Mouse (Mus musculus) fat pad, adult 2 months (tissue): ENCODE results near the gene Prdm1.

Source experiments
- DNase-seq: peaks from one replicate; pipeline ENCODE4 v3.0.0-alpha.2; 2011; ENCODE audit warnings: low read depth, low spot score; ENCODE audit errors: extremely low read depth

Gene Prdm1

DNA sequence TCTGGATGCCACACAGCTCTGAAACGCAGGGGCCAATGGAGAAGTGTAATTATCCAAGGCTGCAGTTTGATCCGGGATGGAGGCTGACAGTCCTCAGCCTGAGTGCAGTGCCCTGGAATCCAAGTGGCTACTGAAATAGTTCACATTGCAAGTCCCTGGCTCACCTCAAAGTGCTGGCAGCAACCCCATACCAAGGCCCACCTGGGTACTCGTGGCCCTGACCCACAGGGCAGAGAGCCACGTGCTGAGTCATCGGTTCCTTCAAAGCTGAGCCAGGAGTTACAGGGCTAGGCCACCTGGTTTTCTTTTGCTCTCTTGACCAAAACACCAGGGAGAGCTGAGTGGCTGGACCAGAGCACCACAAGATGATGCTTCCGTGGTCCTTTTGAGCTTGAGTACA, 103.3 kb downstream of the Prdm1 start:
- DNase-seq, result no peak

GRCm38 (mm10) chr10:44421896-44422295, 106.4 kb downstream of the Prdm1 start:
- DNase-seq, result no peak

GRCm38 (mm10) chr10:44420211-44420610, 108.1 kb downstream of the Prdm1 start:
- DNase-seq, result no peak

DNA sequence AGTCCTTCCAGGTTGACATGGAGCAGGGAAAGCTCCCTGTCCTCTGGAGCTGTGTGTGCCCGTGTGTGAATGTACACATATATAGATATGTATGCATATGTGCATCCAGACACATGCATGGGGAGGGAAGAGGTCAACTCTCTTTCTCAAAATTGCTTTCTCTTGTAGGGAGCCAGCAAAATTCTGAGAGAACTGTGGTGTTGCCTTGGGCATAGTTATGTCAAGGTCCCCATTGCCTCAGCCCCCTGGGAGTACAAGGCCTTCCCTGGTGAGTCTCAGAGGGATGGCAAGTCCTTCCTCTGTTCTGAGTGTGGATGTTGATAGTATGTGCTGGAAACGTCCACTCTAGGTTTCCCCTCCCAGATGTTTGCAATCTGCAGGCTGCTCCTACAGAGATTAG, 109.4 kb downstream of the Prdm1 start:
- no peak for DNase-seq

DNA sequence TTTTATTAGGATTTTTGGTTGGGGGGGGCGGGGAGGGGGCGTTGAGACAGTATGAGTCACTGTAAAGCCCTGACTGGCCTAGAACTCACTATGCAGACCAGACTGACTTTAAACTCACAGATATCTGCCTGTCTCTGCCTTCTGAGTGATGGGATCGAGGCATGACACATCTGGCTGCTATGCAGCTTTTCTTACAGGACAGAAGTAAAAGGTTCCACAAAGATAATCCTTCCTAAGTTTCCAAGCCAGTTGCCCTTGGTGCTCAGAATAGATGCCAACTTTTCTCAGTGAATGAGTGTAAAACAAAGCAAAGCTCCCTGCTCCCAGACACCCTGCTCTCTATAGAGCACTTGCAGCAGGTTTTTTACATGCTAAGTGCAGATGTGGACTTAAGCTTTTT, 112.7 kb downstream of the Prdm1 start:
- DNase-seq, result no peak

DNA sequence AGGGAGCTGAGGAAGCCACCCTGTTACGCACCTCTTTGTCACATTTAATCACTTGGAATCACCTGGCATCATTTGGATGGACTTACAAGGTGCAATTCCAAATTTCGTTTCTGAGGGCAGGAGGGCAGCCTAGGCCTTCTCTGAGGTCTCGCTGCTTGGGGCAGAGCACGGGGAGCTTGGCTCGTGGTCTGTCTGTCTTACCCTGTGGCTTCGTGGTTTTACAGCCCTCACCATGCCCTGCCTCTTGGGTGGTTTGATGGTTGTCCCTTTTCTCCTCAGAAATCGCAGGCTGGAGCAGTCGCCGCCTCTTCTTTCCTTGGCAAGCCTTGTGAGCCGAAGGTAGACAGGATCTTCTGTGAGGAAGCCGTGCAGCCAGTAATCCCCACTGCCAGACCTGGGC, 118.3 kb downstream of the Prdm1 start:
- no peak for DNase-seq

- no peak for DNase-seq
Observed at GRCm38 (mm10) chr10:44409054-44409453, 119.2 kb downstream of the Prdm1 start.

- DNase-seq, result no peak
Observed at GRCm38 (mm10) chr10:44403415-44403814, 124.9 kb downstream of the Prdm1 start.

GRCm38 (mm10) chr10:44401600-44401999, 126.7 kb downstream of the Prdm1 start:
- no peak for DNase-seq

- DNase-seq, result no peak
Observed at GRCm38 (mm10) chr10:44400602-44401001, 127.7 kb downstream of the Prdm1 start.

DNA sequence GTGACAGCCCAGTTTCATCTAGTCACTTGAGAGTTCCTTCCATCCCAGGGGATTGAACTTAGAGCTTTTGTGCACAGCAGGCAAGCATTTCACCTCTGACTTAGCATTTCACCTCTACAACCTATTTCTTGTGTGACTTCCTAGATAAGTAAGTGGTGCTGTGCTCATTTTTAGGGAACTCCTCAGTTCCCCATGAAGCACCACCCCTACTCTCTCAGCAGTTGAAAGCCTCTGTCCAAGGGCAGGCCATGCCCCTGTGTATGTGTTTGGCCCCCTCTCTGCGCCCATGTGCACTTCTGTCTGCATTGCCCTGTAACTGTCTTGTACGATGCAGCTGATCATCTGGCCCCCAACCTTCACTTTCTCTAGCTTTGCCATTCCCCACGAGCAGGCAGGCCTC, 128.2 kb downstream of the Prdm1 start:
- DNase-seq, result no peak

DNA sequence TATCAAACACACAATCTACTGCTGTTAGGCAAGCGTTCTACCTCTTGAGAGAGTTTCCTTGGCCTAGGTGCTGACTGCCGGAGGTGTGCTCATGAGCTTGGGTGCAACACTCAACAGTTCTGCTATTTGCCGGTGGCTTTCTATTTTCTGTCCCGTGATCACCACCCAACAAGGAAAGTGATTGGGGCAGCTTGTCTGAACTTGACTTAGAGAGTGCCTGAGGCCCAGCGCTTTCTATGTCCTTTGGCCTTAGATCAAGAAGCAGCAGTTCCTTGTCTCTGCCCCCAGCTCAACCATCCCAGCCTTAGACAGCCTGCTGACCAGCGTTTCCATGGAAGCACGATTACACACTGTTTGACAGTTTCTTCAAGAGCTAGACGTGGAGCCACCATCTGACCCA, 135.4 kb downstream of the Prdm1 start:
- no peak for DNase-seq

DNA sequence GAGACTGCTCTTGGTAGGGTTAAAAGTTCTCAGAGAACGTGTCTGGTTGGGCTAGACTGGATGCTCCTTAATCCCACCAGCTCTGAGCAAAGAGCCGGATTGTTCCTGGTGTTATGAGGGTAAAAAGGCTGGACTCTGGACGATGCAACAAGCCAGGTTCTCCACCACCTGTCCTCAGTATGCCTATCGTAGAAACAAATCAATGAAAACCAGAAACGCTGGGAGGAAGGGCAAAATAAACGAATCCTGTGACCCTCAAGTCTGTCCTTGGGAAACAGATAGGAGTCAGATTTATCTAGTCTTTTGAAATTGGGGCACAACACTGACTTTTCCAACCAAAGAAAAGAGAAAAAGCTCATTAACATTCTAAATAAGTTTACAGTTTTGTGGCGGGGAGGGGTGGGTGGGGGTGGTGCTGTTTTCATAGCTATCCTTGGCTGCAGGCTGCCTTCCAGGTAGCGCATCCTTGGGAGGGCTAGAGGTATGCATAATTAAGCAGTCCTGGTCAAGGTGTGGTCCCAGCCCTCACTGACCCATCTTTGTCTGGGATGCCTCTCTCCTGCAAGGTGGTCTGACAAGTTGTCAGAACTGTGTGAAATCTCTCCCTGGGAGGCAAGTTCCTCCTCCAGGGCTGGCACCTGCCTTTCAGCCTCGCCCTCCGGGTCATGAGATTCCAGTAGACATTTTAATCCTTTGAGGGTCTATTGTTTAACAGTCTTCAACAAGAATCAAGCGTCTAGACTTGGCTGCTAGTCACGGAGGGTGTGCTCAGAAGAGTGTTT, 136.6 kb downstream of the Prdm1 start:
- DNase-seq, result no peak

- no peak for DNase-seq
Observed at GRCm38 (mm10) chr10:44390286-44390685, 138.0 kb downstream of the Prdm1 start.

GRCm38 (mm10) chr10:44388706-44389233, 139.5 kb downstream of the Prdm1 start:
- no peak for DNase-seq
